Comparison of ENCODE assay signal across 17 mouse cellular contexts in genomic region chr4:137234444-137234843, GRCm38 (mm10). TPM values are rescaled to one million over a fixed set of nuclear protein-coding genes. Genes with fewer than 3 reads are reported as not detected.
DNase-seq lines count a peak whose midpoint lies in the region; TF ChIP-seq lines count a peak whose summit lies in the region.
"Had no signal": no experiment of that assay in that cellular context is flagged by ENCODE, and none has a peak within 500 bp of the region (broad histone marks: within the 10 kb centered on the region; RNA-seq: fewer than 3 reads in every experiment).

No protein-coding gene starts in this region.

- H3K4me3 ChIP-seq in lung, adult 2 months (replicated peaks; ENCODE audit: extremely low read depth, low read depth, low read length): peak overlapping the region; percentile 43
- H3K4me3 ChIP-seq: forebrain, embryonic 15.5 days; intestine, embryonic 15.5 days; stomach, embryonic 15.5 days had no signal

- TF ChIP-seq POLR2A in lung, adult 2 months (IDR thresholded peaks at IDR 0.05; ENCODE audit: borderline replicate concordance, extremely low read depth, low read depth, low read length): no peak

- H3K4me1 ChIP-seq in lung, adult 2 months (ENCODE audit: control insufficient read depth, insufficient read depth, low read length): peaks cover 4% of the 10 kb centered on the region; the same call in 1 of the 2 replicates

- no peak for TF ChIP-seq CTCF in lung, adult 2 months (IDR thresholded peaks at IDR 0.05; ENCODE audit: insufficient read depth, low read length)

- intact Hi-C loops in heart, postnatal 14 days (cut with DNase I): no loop called here
- intact Hi-C loops in heart, postnatal 10 days (cut with DNase I): no loop called here
- intact Hi-C loops in left cerebral cortex, postnatal 25 days (cut with DNase I): no loop called here

- 89% methylated on average over 2 of the region's 2 CpGs for WGBS in lung, adult 2 months

- DNase-seq in heart, adult 18-20 months: peak; percentile 13 to 46
- no peak for DNase-seq in heart, postnatal 14 days
- no peak for DNase-seq in lung, adult 2 months
- DNase-seq in lung, postnatal 14 days: no peak
- DNase-seq in MN1 (ENCODE audit: low spot score): peak; percentile 67
- peak; percentile 33 to 35 for DNase-seq in heart, postnatal 10 days
- DNase-seq in left cerebral cortex, postnatal 25 days (ENCODE audit: low spot score in 2 of 2): no peak
- DNase-seq in gastrocnemius, adult 8-10 months (ENCODE audit: low spot score in 2 of 2): no peak
- DNase-seq: cerebellum, postnatal 36 days; gastrocnemius, postnatal 10 days; thymus, postnatal 25 days had no signal

RNA-seq across cellular contexts. Expression of gene Wnt4, which starts 42.8 kb away (rescaled TPM):
- total RNA-seq in heart, adult 18-20 months (2021): under 1 TPM; 0.28 to 0.32 TPM
- total RNA-seq in heart, postnatal 14 days (2021): under 1 TPM; 0.55 to 0.61 TPM
- 6.1 and 11.7 TPM in 2 replicates for polyA plus RNA-seq in lung, adult 2 months (2012; rRNA removed)
- under 1 TPM; 0.48 to 0.84 TPM for total RNA-seq in heart, postnatal 10 days (2021)
- total RNA-seq in left cerebral cortex, postnatal 25 days (2021): 10 to 100 TPM; 12.3 to 15.3 TPM
- total RNA-seq in gastrocnemius, adult 8-10 months (2022): 10 to 100 TPM; 12.3 to 17.7 (median 14.3) TPM
- total RNA-seq: megakaryocyte, adult 5-6 weeks; monocyte, adult 5-6 weeks; neutrophil, adult 5-6 weeks had no signal

Comparison
In these comparisons a context has a peak if more than half of its experiments do, and no peak if none do; other contexts are left out.
1. DNase-seq: peak in heart, adult 18-20 months (2 of 2), MN1 (single experiment) and heart, postnatal 10 days (2 of 2); none in heart, postnatal 14 days (0 of 2), lung, adult 2 months (single experiment), lung, postnatal 14 days (single experiment), left cerebral cortex, postnatal 25 days (0 of 2) and gastrocnemius, adult 8-10 months (0 of 2).
2. RNA of gene Wnt4, which starts 42.8 kb away (total RNA-seq): 12.3 to 15.3 TPM in left cerebral cortex, postnatal 25 days and 12.3 to 17.7 TPM in gastrocnemius, adult 8-10 months; 0.48 to 0.84 TPM in heart, postnatal 10 days, 0.55 to 0.61 TPM in heart, postnatal 14 days and 0.28 to 0.32 TPM in heart, adult 18-20 months; every median in the first group is over 4 times any median in the second.